14 mouse cellular contexts compared by ENCODE assay signal in genomic region chr2:36013010-36013409, GRCm38 (mm10). TPM values are rescaled to one million over a fixed set of nuclear protein-coding genes. Genes with fewer than 3 reads are reported as not detected.
A peak's percentile ranks its signal among the peaks of the same experiment; 100 is the strongest.
DNase-seq lines count a peak whose midpoint lies in the region; ATAC-seq and TF ChIP-seq lines count a peak whose summit lies in the region.
"Had no signal": no experiment of that assay in that cellular context is flagged by ENCODE, and none has a peak within 500 bp of the region (broad histone marks: within the 10 kb centered on the region; RNA-seq: fewer than 3 reads in every experiment).

No protein-coding gene starts in this region.

- no peak overlapping the region for H3K27ac ChIP-seq in kidney, embryonic 14.5 days (ENCODE audit: low read depth, low read length)
- no peak overlapping the region for H3K27ac ChIP-seq in heart, embryonic 11.5 days (ENCODE audit: low read depth, low read length)
- no peak overlapping the region for H3K27ac ChIP-seq in layer of hippocampus, adult 2 months
- H3K27ac ChIP-seq: embryonic facial prominence, embryonic 13.5 days; intestine, embryonic 15.5 days; neural tube, embryonic 12.5 days had no signal

- H3K4me3 ChIP-seq in kidney, embryonic 14.5 days (ENCODE audit: low read length): no peak overlapping the region
- no peak overlapping the region for H3K4me3 ChIP-seq in heart, embryonic 11.5 days (ENCODE audit: low read depth, low read length)
- no peak overlapping the region for H3K4me3 ChIP-seq in layer of hippocampus, adult 2 months
- H3K4me3 ChIP-seq: embryonic facial prominence, embryonic 13.5 days; intestine, embryonic 15.5 days; neural tube, embryonic 12.5 days had no signal

- no peak overlapping the region for H3K9ac ChIP-seq in kidney, embryonic 14.5 days (ENCODE audit: low read depth, low read length)
- no peak overlapping the region for H3K9ac ChIP-seq in heart, embryonic 11.5 days (ENCODE audit: low read depth, low read length)
- H3K9ac ChIP-seq: embryonic facial prominence, embryonic 13.5 days; intestine, embryonic 15.5 days; neural tube, embryonic 12.5 days had no signal

- no peaks in the 10 kb centered on the region for H3K36me3 ChIP-seq in kidney, embryonic 14.5 days (ENCODE audit: control insufficient read depth, insufficient read depth, low read length)
- H3K36me3 ChIP-seq in heart, embryonic 11.5 days (ENCODE audit: control insufficient read depth, insufficient read depth, low read length): no peaks in the 10 kb centered on the region
- H3K36me3 ChIP-seq: embryonic facial prominence, embryonic 13.5 days; intestine, embryonic 15.5 days; neural tube, embryonic 12.5 days had no signal

- ATAC-seq in kidney, embryonic 14.5 days (ENCODE audit: low FRiP score, low TSS enrichment): no peak
- ATAC-seq in heart, embryonic 11.5 days (replicated peaks; ENCODE audit: insufficient number of reproducible peaks, low FRiP score, low TSS enrichment): 0 out of 2 replicates have a peak, but pooled peaks have one; percentile 39
- ATAC-seq in neutrophil, adult 5-6 weeks (ENCODE audit: extremely low read depth, insufficient number of reproducible peaks, low FRiP score, poor library complexity, severe bottlenecking): peak; percentile 11; the same call in 1 of the 2 replicates
- ATAC-seq: intestine, embryonic 15.5 days had no signal

- no peak for TF ChIP-seq CTCF in layer of hippocampus, adult 2 months (conservative IDR thresholded peaks at IDR 0.05)

- 48% methylated on average over 12 of the region's 12 CpGs for WGBS in kidney, embryonic 14.5 days
- WGBS in heart, embryonic 11.5 days (ENCODE audit: insufficient replicate concordance): 43% methylated on average over 12 of the region's 12 CpGs

- no peak overlapping the region for H3K4me2 ChIP-seq in kidney, embryonic 14.5 days (replicated peaks; ENCODE audit: low read depth, low read length)
- no peak overlapping the region for H3K4me2 ChIP-seq in heart, embryonic 11.5 days
- H3K4me2 ChIP-seq: embryonic facial prominence, embryonic 13.5 days; intestine, embryonic 15.5 days; neural tube, embryonic 12.5 days had no signal

- no peaks in the 10 kb centered on the region for H3K9me3 ChIP-seq in kidney, embryonic 14.5 days (ENCODE audit: control insufficient read depth, low read length)
- no peaks in the 10 kb centered on the region for H3K9me3 ChIP-seq in heart, embryonic 11.5 days (replicated peaks; ENCODE audit: control insufficient read depth, low read length)
- H3K9me3 ChIP-seq: embryonic facial prominence, embryonic 13.5 days; intestine, embryonic 15.5 days; neural tube, embryonic 12.5 days had no signal

- 0 out of 2 replicates have a peak, but pooled peaks cover 5% of the 10 kb centered on the region for H3K4me1 ChIP-seq in kidney, embryonic 14.5 days (ENCODE audit: control insufficient read depth, insufficient read depth, low read length)
- peaks cover 3% of the 10 kb centered on the region; the same call in 1 of the 2 replicates for H3K4me1 ChIP-seq in heart, embryonic 11.5 days (ENCODE audit: control insufficient read depth, insufficient read depth, low read length)

- DNase-seq in kidney, adult 11 months: peak; percentile 69
- peak; percentile 73 for DNase-seq in kidney, postnatal 14 days
- no peak for DNase-seq in testis, postnatal 10 days (ENCODE audit: low spot score)
- DNase-seq in layer of hippocampus, adult 2 months (ENCODE audit: low spot score in 2 of 2): no peak
- no peak for DNase-seq in thymus, postnatal 0 days (ENCODE audit: low spot score)
- DNase-seq: gastrocnemius, postnatal 14 days; thymus, postnatal 25 days had no signal

- H3K27me3 ChIP-seq in kidney, embryonic 14.5 days (ENCODE audit: control insufficient read depth, insufficient read depth, low read length): peaks cover 16% of the 10 kb centered on the region
- peaks cover 24% of the 10 kb centered on the region for H3K27me3 ChIP-seq in heart, embryonic 11.5 days (ENCODE audit: control insufficient read depth, insufficient read depth, low read length)

RNA-seq across cellular contexts. Expression of gene Ttll11, which starts 33.3 kb away (rescaled TPM):
- polyA plus RNA-seq in kidney, embryonic 14.5 days (2014; fragmentation: Nextera tagmentation; extraction: Ambion mirVana): 0.58 and 1.0 TPM in 2 replicates
- polyA plus RNA-seq in heart, embryonic 11.5 days (2014; fragmentation: Nextera tagmentation; extraction: Ambion mirVana): 0.34 and 0.79 TPM in 2 replicates
- total RNA-seq in neutrophil, adult 5-6 weeks (2017): 0.25 and 3.4 TPM in 2 replicates
- total RNA-seq in layer of hippocampus, adult 2 months (2021): 10 to 100 TPM; 33.9 to 38.8 TPM
- polyA plus RNA-seq in thymus, postnatal 0 days (2015; fragmentation: Nextera tagmentation; extraction: Ambion mirVana): 0.23 and 0.56 TPM in 2 replicates

RNA-seq across cellular contexts. Expression of gene Ndufa8, which starts 36.2 kb away (rescaled TPM):
- polyA plus RNA-seq in kidney, embryonic 14.5 days (2014; fragmentation: Nextera tagmentation; extraction: Ambion mirVana): 238 and 244 TPM in 2 replicates
- 367 and 380 TPM in 2 replicates for polyA plus RNA-seq in heart, embryonic 11.5 days (2014; fragmentation: Nextera tagmentation; extraction: Ambion mirVana)
- total RNA-seq in neutrophil, adult 5-6 weeks (2017): 24.8 and 32.9 TPM in 2 replicates
- 100 to 1,000 TPM; 175 to 180 TPM for total RNA-seq in layer of hippocampus, adult 2 months (2021)
- 261 and 272 TPM in 2 replicates for polyA plus RNA-seq in thymus, postnatal 0 days (2015; fragmentation: Nextera tagmentation; extraction: Ambion mirVana)

RNA-seq across cellular contexts. Expression of gene Morn5, which starts 36.2 kb away (rescaled TPM):
- 0.87 TPM in 1 of 2 replicates, not detected in the other for polyA plus RNA-seq in kidney, embryonic 14.5 days (2014; fragmentation: Nextera tagmentation; extraction: Ambion mirVana)
- polyA plus RNA-seq in heart, embryonic 11.5 days (2014; fragmentation: Nextera tagmentation; extraction: Ambion mirVana): 0.23 TPM in 1 of 2 replicates, not detected in the other
- total RNA-seq in neutrophil, adult 5-6 weeks (2017): not detected in 2 replicates
- total RNA-seq in layer of hippocampus, adult 2 months (2021): 1 to 10 TPM; 1.4 to 1.7 TPM
- polyA plus RNA-seq in thymus, postnatal 0 days (2015; fragmentation: Nextera tagmentation; extraction: Ambion mirVana): 0.31 and 0.53 TPM in 2 replicates
- total RNA-seq: gastrocnemius, postnatal 14 days; megakaryocyte-erythroid progenitor cell, adult 5-6 weeks had no signal
- polyA plus RNA-seq: embryonic facial prominence, embryonic 13.5 days had no signal

Comparison
In these comparisons a context has a peak if more than half of its experiments do, and no peak if none do; other contexts are left out.
1. DNase-seq: peak in kidney, adult 11 months (single experiment) and kidney, postnatal 14 days (single experiment); none in testis, postnatal 10 days (single experiment), layer of hippocampus, adult 2 months (0 of 2) and thymus, postnatal 0 days (single experiment).